Mouse (Mus musculus): ENCODE results near the gene Plpp7. TPM values are rescaled to one million over a fixed set of nuclear protein-coding genes. Genes with fewer than 3 reads are reported as not detected.

Plpp7 gene
- polyA plus RNA-seq, 2 experiments = 1.1 to 1.4 TPM

DNA sequence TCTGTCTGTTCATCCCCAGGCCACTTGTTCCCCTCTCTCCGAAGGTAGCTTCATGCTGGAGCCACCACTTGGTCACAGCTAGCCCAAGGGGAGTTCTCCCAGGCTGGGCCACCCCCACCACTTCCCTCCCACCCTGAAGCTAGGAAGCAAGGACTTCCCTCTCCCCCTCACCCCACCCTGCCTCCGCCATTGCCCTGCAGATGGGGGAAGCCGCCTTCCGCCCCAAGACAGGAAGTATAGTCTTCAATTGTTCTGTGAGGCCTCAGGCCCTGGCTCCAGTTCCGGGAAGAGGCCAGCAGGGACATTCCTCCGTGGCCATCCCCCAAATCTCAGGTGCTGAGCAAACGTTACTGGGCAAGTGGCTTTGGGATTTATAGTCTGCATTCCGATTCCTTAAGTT lies 16.8 kb upstream of the Plpp7 start:
- peak overlapping the region; percentile 8; the same call in 1 of the 2 replicates for H3K27ac ChIP-seq
- H3K9ac ChIP-seq (replicated peaks) = peak overlapping the region; percentile 38; the same call in 1 of the 2 replicates
- H3K4me2 ChIP-seq (ENCODE audit: low read depth) = peak overlapping the region; percentile 90
- DNase-seq (ENCODE audit: low read depth in 3 of 3, low spot score in 3 of 3) (no peak), ATAC-seq (ENCODE audit: insufficient read depth) (no peak)
- no peaks in the 10 kb centered on the region for H3K27me3 ChIP-seq (ENCODE audit: control insufficient read depth, insufficient read depth, low read length)
- H3K4me1 ChIP-seq (replicated peaks; ENCODE audit: control insufficient read depth in 2 of 2, insufficient read depth in 2 of 2, low read length in 1 of 2) = peaks cover 22 to 34% of the 10 kb centered on the region in 2 experiments
- peak overlapping the region; percentile 6 to 34; a peak in 3 of 4 replicates for H3K4me3 ChIP-seq (ENCODE audit: insufficient read depth in 1 of 2, low read depth in 2 of 2, low read length in 2 of 2)
- 32% methylated on average over 8 of the region's 8 CpGs for WGBS (ENCODE audit: insufficient replicate concordance)
- H3K9me3 ChIP-seq (ENCODE audit: control insufficient read depth, low read length) = no peaks in the 10 kb centered on the region
- no peak for TF ChIP-seq EP300 (IDR thresholded peaks at IDR 0.05; ENCODE audit: low read depth)
- no peak for TF ChIP-seq CTCF (IDR thresholded peaks at IDR 0.05; ENCODE audit: low read depth)
- peaks cover 10% of the 10 kb centered on the region; the same call in 1 of the 2 replicates for H3K36me3 ChIP-seq (replicated peaks; ENCODE audit: control insufficient read depth, insufficient read depth, low read depth)

GRCm38 (mm10) chr2:32079191-32079725 lies 16.1 kb upstream of the Plpp7 start:
- Histone ChIP-seq H3K4me3 (ENCODE audit: insufficient read depth in 1 of 2, low read depth in 2 of 2, low read length in 2 of 2) (peak overlapping the region; percentile 6 to 92; a peak in 2 of 4 replicates), H3K9me3 (ENCODE audit: control insufficient read depth, low read length) (no peaks in the 10 kb centered on the region), H3K36me3 (replicated peaks; ENCODE audit: control insufficient read depth, insufficient read depth, low read depth) (peaks cover 10% of the 10 kb centered on the region; the same call in 1 of the 2 replicates), H3K4me1 (replicated peaks; ENCODE audit: control insufficient read depth in 2 of 2, insufficient read depth in 2 of 2, low read length in 1 of 2) (peaks cover 22 to 34% of the 10 kb centered on the region in 2 experiments), H3K9ac (replicated peaks) (peak overlapping the region; percentile 5; the same call in 1 of the 2 replicates), H3K27me3 (ENCODE audit: control insufficient read depth, insufficient read depth, low read length) (no peaks in the 10 kb centered on the region), H3K27ac (no peak overlapping the region), H3K4me2 (ENCODE audit: low read depth) (peak overlapping the region; percentile 90)
- 86% methylated on average over 14 of the region's 14 CpGs for WGBS (ENCODE audit: insufficient replicate concordance)
- ATAC-seq (ENCODE audit: insufficient read depth) = no peak
- TF ChIP-seq EP300 (IDR thresholded peaks at IDR 0.05; ENCODE audit: low read depth) (no peak), CTCF (IDR thresholded peaks at IDR 0.05; ENCODE audit: low read depth) (no peak)
- DNase-seq (ENCODE audit: low read depth in 3 of 3, low spot score in 3 of 3) = no peak

DNA sequence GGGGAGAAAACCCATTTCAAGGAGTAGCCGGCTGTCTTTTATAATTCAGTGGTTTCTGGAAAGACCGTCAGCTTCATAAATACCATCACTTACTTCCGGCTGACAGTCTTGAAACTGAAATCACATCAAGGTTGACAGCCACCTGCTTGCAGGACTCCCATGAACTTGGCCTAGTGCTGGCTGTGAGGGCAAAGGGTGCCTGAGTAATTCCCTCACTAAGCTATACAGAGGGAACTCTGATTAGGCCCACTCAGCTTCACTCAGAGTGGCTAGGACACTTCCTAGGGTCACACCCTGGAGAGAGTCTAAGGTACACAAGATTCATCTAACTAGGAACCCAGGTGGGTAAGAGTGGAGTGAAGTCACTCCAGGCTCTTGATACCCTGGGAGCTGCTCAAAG lies 14.6 kb upstream of the Plpp7 start:
- H3K9me3 ChIP-seq (ENCODE audit: control insufficient read depth, low read length) = no peaks in the 10 kb centered on the region
- peak overlapping the region; percentile 90 for H3K4me2 ChIP-seq (ENCODE audit: low read depth)
- peak overlapping the region; percentile 78 for H3K9ac ChIP-seq (replicated peaks)
- no peaks in the 10 kb centered on the region for H3K27me3 ChIP-seq (ENCODE audit: control insufficient read depth, insufficient read depth, low read length)
- TF ChIP-seq CTCF (IDR thresholded peaks at IDR 0.05; ENCODE audit: low read depth) = no peak
- TF ChIP-seq EP300 (IDR thresholded peaks at IDR 0.05; ENCODE audit: low read depth) = no peak
- WGBS (ENCODE audit: insufficient replicate concordance) = 73% methylated on average over 3 of the region's 3 CpGs
- H3K4me3 ChIP-seq (ENCODE audit: insufficient read depth in 1 of 2, low read depth in 2 of 2, low read length in 2 of 2) = peak overlapping the region; percentile 74 to 92
- peak overlapping the region; percentile 50 for H3K27ac ChIP-seq
- H3K4me1 ChIP-seq (replicated peaks; ENCODE audit: control insufficient read depth in 2 of 2, insufficient read depth in 2 of 2, low read length in 1 of 2) = peaks cover 30 to 41% of the 10 kb centered on the region in 2 experiments
- peaks cover 10% of the 10 kb centered on the region; the same call in 1 of the 2 replicates for H3K36me3 ChIP-seq (replicated peaks; ENCODE audit: control insufficient read depth, insufficient read depth, low read depth)
- DNase-seq (ENCODE audit: low read depth in 3 of 3, low spot score in 3 of 3) (no peak), ATAC-seq (ENCODE audit: insufficient read depth) (no peak)

- 39% methylated on average over 14 of the region's 14 CpGs for WGBS (ENCODE audit: insufficient replicate concordance)
- peak overlapping the region; percentile 90 for H3K4me2 ChIP-seq (ENCODE audit: low read depth)
- ATAC-seq (ENCODE audit: insufficient read depth) = no peak
- peak overlapping the region; percentile 64 for H3K27ac ChIP-seq
- H3K9ac ChIP-seq (replicated peaks) = peak overlapping the region; percentile 78
- no peaks in the 10 kb centered on the region for H3K9me3 ChIP-seq (ENCODE audit: control insufficient read depth, low read length)
- TF ChIP-seq CTCF (IDR thresholded peaks at IDR 0.05; ENCODE audit: low read depth) (peak; percentile 23; the same call in 1 of the 2 replicates), EP300 (IDR thresholded peaks at IDR 0.05; ENCODE audit: low read depth) (0 out of 2 replicates have a peak, but pooled peaks have one; percentile 18)
- H3K4me1 ChIP-seq (replicated peaks; ENCODE audit: control insufficient read depth in 2 of 2, insufficient read depth in 2 of 2, low read length in 1 of 2) = peaks cover 35 to 47% of the 10 kb centered on the region in 2 experiments
- DNase-seq (ENCODE audit: low read depth in 3 of 3, low spot score in 3 of 3) = no peak
- H3K27me3 ChIP-seq (ENCODE audit: control insufficient read depth, insufficient read depth, low read length) = no peaks in the 10 kb centered on the region
- H3K36me3 ChIP-seq (replicated peaks; ENCODE audit: control insufficient read depth, insufficient read depth, low read depth) = peaks cover 10% of the 10 kb centered on the region; the same call in 1 of the 2 replicates
- peak overlapping the region; percentile 74 to 92 for H3K4me3 ChIP-seq (ENCODE audit: insufficient read depth in 1 of 2, low read depth in 2 of 2, low read length in 2 of 2)
These were observed 13.9 kb upstream of the Plpp7 start for GRCm38 (mm10) chr2:32081296-32081929.

GRCm38 (mm10) chr2:32082229-32082628 lies 13.1 kb upstream of the Plpp7 start:
- Histone ChIP-seq H3K27me3 (ENCODE audit: control insufficient read depth, insufficient read depth, low read length) (no peaks in the 10 kb centered on the region), H3K9me3 (ENCODE audit: control insufficient read depth, low read length) (no peaks in the 10 kb centered on the region), H3K36me3 (replicated peaks; ENCODE audit: control insufficient read depth, insufficient read depth, low read depth) (peaks cover 10% of the 10 kb centered on the region; the same call in 1 of the 2 replicates), H3K27ac (peak overlapping the region; percentile 43), H3K4me2 (ENCODE audit: low read depth) (peak overlapping the region; percentile 90), H3K9ac (replicated peaks) (peak overlapping the region; percentile 78), H3K4me1 (replicated peaks; ENCODE audit: control insufficient read depth in 2 of 2, insufficient read depth in 2 of 2, low read length in 1 of 2) (peaks cover 35 to 47% of the 10 kb centered on the region in 2 experiments), H3K4me3 (ENCODE audit: insufficient read depth in 1 of 2, low read depth in 2 of 2, low read length in 2 of 2) (peak overlapping the region; percentile 74 to 92)
- 25% methylated on average over 2 of the region's 2 CpGs for WGBS (ENCODE audit: insufficient replicate concordance)
- TF ChIP-seq CTCF (IDR thresholded peaks at IDR 0.05; ENCODE audit: low read depth) (no peak), EP300 (IDR thresholded peaks at IDR 0.05; ENCODE audit: low read depth) (no peak)
- no peak for DNase-seq (ENCODE audit: low read depth in 3 of 3, low spot score in 3 of 3)
- ATAC-seq (ENCODE audit: insufficient read depth) = no peak

Data from liver, embryonic 14.5 days (tissue).